Comparison of ENCODE assay signal across 21 mouse cellular contexts in the genomic region with DNA sequence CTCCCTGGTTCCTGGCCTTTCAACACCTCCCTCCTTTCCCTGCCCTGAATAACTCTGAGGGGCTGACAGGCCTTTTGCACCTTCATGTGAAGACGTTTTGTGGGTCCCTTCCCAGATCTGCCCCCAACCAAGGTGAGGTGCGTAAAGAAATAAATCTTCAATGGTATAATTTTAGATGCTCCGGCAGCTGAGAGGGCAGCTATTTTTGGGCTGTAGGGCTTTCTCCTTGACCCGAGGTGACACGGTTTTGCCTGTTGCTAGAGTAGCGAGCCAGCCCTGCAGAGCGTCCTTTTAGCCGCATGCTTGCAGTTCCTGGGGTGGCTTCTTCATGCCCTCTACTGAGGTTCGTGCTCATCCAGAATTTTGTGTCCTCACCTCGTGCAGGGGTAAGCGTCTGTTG. TPM values are rescaled to one million over a fixed set of nuclear protein-coding genes. Genes with fewer than 3 reads are reported as not detected.
DNase-seq lines count a peak whose midpoint lies in the region; ATAC-seq and TF ChIP-seq lines count a peak whose summit lies in the region.
"Had no signal": no experiment of that assay in that cellular context is flagged by ENCODE, and none has a peak within 500 bp of the region (broad histone marks: within the 10 kb centered on the region; RNA-seq: fewer than 3 reads in every experiment).

No protein-coding gene starts in this region.

- H3K36me3 ChIP-seq in heart, embryonic 11.5 days (ENCODE audit: control insufficient read depth, insufficient read depth, low read length): no peaks in the 10 kb centered on the region
- no peaks in the 10 kb centered on the region for H3K36me3 ChIP-seq in forebrain, embryonic 15.5 days
- no peaks in the 10 kb centered on the region for H3K36me3 ChIP-seq in lung, postnatal 0 days (ENCODE audit: insufficient read depth, low read length)
- H3K36me3 ChIP-seq: embryonic facial prominence, embryonic 15.5 days had no signal

- H3K4me2 ChIP-seq in heart, embryonic 11.5 days: peak overlapping the region; percentile 34
- no peak overlapping the region for H3K4me2 ChIP-seq in forebrain, embryonic 15.5 days (replicated peaks)
- no peak overlapping the region for H3K4me2 ChIP-seq in lung, postnatal 0 days (replicated peaks; ENCODE audit: low read depth, low read length)
- H3K4me2 ChIP-seq: embryonic facial prominence, embryonic 15.5 days; hindbrain, embryonic 14.5 days; limb, embryonic 13.5 days; midbrain, embryonic 12.5 days had no signal

- H3K9ac ChIP-seq in heart, embryonic 11.5 days (ENCODE audit: low read depth, low read length): no peak overlapping the region
- H3K9ac ChIP-seq in forebrain, embryonic 15.5 days (replicated peaks): no peak overlapping the region
- no peak overlapping the region for H3K9ac ChIP-seq in lung, postnatal 0 days (replicated peaks; ENCODE audit: low read depth)
- H3K9ac ChIP-seq: embryonic facial prominence, embryonic 15.5 days; hindbrain, embryonic 14.5 days; limb, embryonic 13.5 days; liver, embryonic 14.5 days; midbrain, embryonic 12.5 days had no signal

- no peak for ATAC-seq in heart, embryonic 11.5 days (replicated peaks; ENCODE audit: insufficient number of reproducible peaks, low FRiP score, low TSS enrichment)
- ATAC-seq in forebrain, embryonic 15.5 days (replicated peaks): no peak
- ATAC-seq in lung, postnatal 0 days: no peak

- TF ChIP-seq EP300 in lung, postnatal 0 days (IDR thresholded peaks at IDR 0.05): no peak

- TF ChIP-seq CTCF in lung, postnatal 0 days (IDR thresholded peaks at IDR 0.05): no peak

- H3K9me3 ChIP-seq in heart, embryonic 11.5 days (replicated peaks; ENCODE audit: control insufficient read depth, low read length): no peaks in the 10 kb centered on the region
- H3K9me3 ChIP-seq in forebrain, embryonic 15.5 days: no peaks in the 10 kb centered on the region
- no peaks in the 10 kb centered on the region for H3K9me3 ChIP-seq in lung, postnatal 0 days (ENCODE audit: low read length)
- H3K9me3 ChIP-seq: embryonic facial prominence, embryonic 15.5 days; limb, embryonic 13.5 days; midbrain, embryonic 12.5 days had no signal

- H3K27me3 ChIP-seq in heart, embryonic 11.5 days (ENCODE audit: control insufficient read depth, insufficient read depth, low read length): no peaks in the 10 kb centered on the region
- H3K27me3 ChIP-seq in forebrain, embryonic 15.5 days: no peaks in the 10 kb centered on the region
- H3K27me3 ChIP-seq in lung, postnatal 0 days (replicated peaks; ENCODE audit: insufficient read depth, low read length): no peaks in the 10 kb centered on the region
- H3K27me3 ChIP-seq: limb, embryonic 13.5 days; midbrain, embryonic 12.5 days had no signal

- 40% methylated on average over 11 of the region's 11 CpGs for WGBS in heart, embryonic 11.5 days (ENCODE audit: insufficient replicate concordance)
- 92% methylated on average over 11 of the region's 11 CpGs for WGBS in forebrain, embryonic 15.5 days
- 86% methylated on average over 11 of the region's 11 CpGs for WGBS in lung, postnatal 0 days

- peak; percentile 8 to 29 for DNase-seq in gastrocnemius, adult 8-10 months (ENCODE audit: low spot score in 2 of 2)
- peak; percentile 11 for DNase-seq in gastrocnemius, postnatal 14 days
- peak; percentile 64 to 69 for DNase-seq in heart, postnatal 10 days
- DNase-seq in adrenal gland, adult (ENCODE audit: inconsistent age in 2 of 2, low spot score in 1 of 2): no peak
- DNase-seq in lung, postnatal 0 days (ENCODE audit: low spot score): no peak
- DNase-seq: adrenal gland, postnatal 14 days; cerebellum, adult 11 months; cerebellum, postnatal 25 days; kidney, postnatal 36 days; layer of hippocampus, adult 9-11 months; retina, postnatal 1 day; thymus, postnatal 4 days had no signal

- intact Hi-C loops in gastrocnemius, postnatal 14 days (cut with DNase I; ENCODE audit: low total_unique reads): no loop called here
- intact Hi-C loops in heart, postnatal 10 days (cut with DNase I): no loop called here

- H3K4me3 ChIP-seq in heart, embryonic 11.5 days (ENCODE audit: low read depth, low read length): no peak overlapping the region
- H3K4me3 ChIP-seq in forebrain, embryonic 15.5 days: no peak overlapping the region
- H3K4me3 ChIP-seq in lung, postnatal 0 days (ENCODE audit: low read depth, low read length): no peak overlapping the region
- H3K4me3 ChIP-seq: embryonic facial prominence, embryonic 15.5 days; limb, embryonic 13.5 days; midbrain, embryonic 12.5 days had no signal

- H3K27ac ChIP-seq in heart, embryonic 11.5 days (ENCODE audit: low read depth, low read length): no peak overlapping the region
- no peak overlapping the region for H3K27ac ChIP-seq in forebrain, embryonic 15.5 days (replicated peaks)
- no peak overlapping the region for H3K27ac ChIP-seq in lung, postnatal 0 days (ENCODE audit: low read length)
- H3K27ac ChIP-seq: embryonic facial prominence, embryonic 15.5 days; hindbrain, embryonic 14.5 days; limb, embryonic 13.5 days; liver, embryonic 14.5 days; midbrain, embryonic 12.5 days had no signal

- peaks cover 6% of the 10 kb centered on the region; the same call in 1 of the 2 replicates for H3K4me1 ChIP-seq in heart, embryonic 11.5 days (ENCODE audit: control insufficient read depth, insufficient read depth, low read length)
- H3K4me1 ChIP-seq in forebrain, embryonic 15.5 days: no peaks in the 10 kb centered on the region
- no peaks in the 10 kb centered on the region for H3K4me1 ChIP-seq in lung, postnatal 0 days (ENCODE audit: insufficient read depth, low read depth, low read length)
- H3K4me1 ChIP-seq: embryonic facial prominence, embryonic 15.5 days; midbrain, embryonic 12.5 days had no signal

RNA-seq across cellular contexts. Expression of a gene that starts 43.4 kb away (rescaled TPM):
- 10 to 100 TPM; 18.0 to 21.0 (median 20.2) TPM for total RNA-seq in gastrocnemius, adult 8-10 months (2022)
- 10 to 100 TPM; 22.2 to 30.2 TPM for total RNA-seq in gastrocnemius, postnatal 14 days (2021)
- 30.4 and 34.4 TPM in 2 replicates for polyA plus RNA-seq in heart, embryonic 11.5 days (2014; fragmentation: Nextera tagmentation; extraction: Ambion mirVana)
- total RNA-seq in heart, postnatal 10 days (2021): 10 to 100 TPM; 25.2 to 30.0 TPM
- polyA plus RNA-seq in forebrain, embryonic 15.5 days (2015; fragmentation: Nextera tagmentation; extraction: Ambion mirVana): 76.2 and 95.0 TPM in 2 replicates
- 72.7 and 89.1 TPM in 2 replicates for polyA plus RNA-seq in lung, postnatal 0 days (2015; fragmentation: Nextera tagmentation; extraction: Ambion mirVana)
- total RNA-seq: megakaryocyte progenitor cell, adult 5-6 weeks; monocyte, adult 5-6 weeks had no signal

Comparison
In these comparisons a context has a peak if more than half of its experiments do, and no peak if none do; other contexts are left out.
1. DNase-seq: peak in gastrocnemius, adult 8-10 months (2 of 2), gastrocnemius, postnatal 14 days (single experiment) and heart, postnatal 10 days (2 of 2); none in adrenal gland, adult (0 of 2) and lung, postnatal 0 days (single experiment).